Mouse (Mus musculus): Measurements from ENCODE around the gene Bhlhe40.

DNA sequence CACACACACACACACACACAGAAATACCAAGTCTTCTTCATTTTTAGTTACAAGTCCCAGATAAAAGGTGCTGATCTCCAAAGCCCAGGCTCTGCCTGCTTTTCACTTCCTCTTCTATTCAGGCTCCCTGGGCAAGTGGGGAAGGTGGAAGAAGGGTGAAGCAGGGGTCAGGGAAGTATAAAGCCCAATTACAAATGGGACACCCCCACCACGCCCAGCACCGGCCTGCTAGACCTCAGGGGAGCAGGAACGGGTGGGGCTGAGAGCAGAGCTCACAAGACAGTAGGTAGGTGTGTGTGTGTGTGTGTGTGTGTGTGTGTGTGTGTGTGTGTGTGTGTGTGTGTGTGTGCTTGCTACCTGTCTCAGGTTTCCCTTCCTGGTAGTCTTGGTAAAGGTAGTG, 42.2 kb downstream of the Bhlhe40 start:
- no peak for TF ChIP-seq POLR2A (IDR thresholded peaks at IDR 0.05; ENCODE audit: control insufficient read depth in 1 of 2, insufficient read depth in 1 of 2, low read depth in 1 of 2, low read length in 2 of 2, poor library complexity in 1 of 2)
- no peak for TF ChIP-seq POLR2AphosphoS2 (IDR thresholded peaks at IDR 0.05; ENCODE audit: low read length)
- peak; percentile 39; the same call in 1 of the 2 replicates for TF ChIP-seq SIN3A (IDR thresholded peaks at IDR 0.05; ENCODE audit: low read length)
- TF ChIP-seq CTCF (IDR thresholded peaks at IDR 0.05 in 2 of 3, conservative IDR thresholded peaks at IDR 0.05 in 1 of 3; ENCODE audit: control insufficient read depth in 1 of 3, insufficient read depth in 1 of 3, low read depth in 2 of 3, low read length in 3 of 3, poor library complexity in 1 of 3, severe bottlenecking in 1 of 3): no peak
- TF ChIP-seq POLR2AphosphoS5 (IDR thresholded peaks at IDR 0.05; ENCODE audit: borderline replicate concordance, low read depth, low read length): no peak
- no peak for TF ChIP-seq ZNF384 (IDR thresholded peaks at IDR 0.05; ENCODE audit: low read depth, low read length)
- no peak for TF ChIP-seq ZMIZ1 (IDR thresholded peaks at IDR 0.05; ENCODE audit: low read depth, low read length)
